Mouse (Mus musculus) MEL (cell line): Measurements from ENCODE around the gene Kctd2. TPM values are rescaled to one million over a fixed set of nuclear protein-coding genes. Genes with fewer than 3 reads are reported as not detected.

ENCODE experiments used
- DNase-seq: peaks from one replicate; pipeline ENCODE4 v3.0.0; 2011; ENCODE audit warnings: low read depth, low spot score
- H3K27ac ChIP-seq: 2 replicates; pipeline ENCODE4 v1.5.1; 2012; ENCODE audit warnings: low read depth, mild to moderate bottlenecking, control low read depth, low read length, moderate library complexity; ENCODE audit not compliant: control insufficient read depth
- H3K27me3 ChIP-seq, 2 experiments: fragments of 150-350 bp in 1 of 2; sonication (generic) in 1 of 2; 2 replicates each; pipeline ENCODE4 v1.6.1; 2012; ENCODE audit warnings: low read length in 2 of 2, mild to moderate bottlenecking in 2 of 2, improper control_type of control experiment in 1 of 2, moderate library complexity in 1 of 2; ENCODE audit not compliant: insufficient read depth in 2 of 2, control insufficient read depth in 1 of 2
- H3K36me3 ChIP-seq, 2 experiments: 2 replicates each; pipeline ENCODE4 v1.6.1; 2012 to 2014; ENCODE audit warnings: low read length in 2 of 2, improper control_type of control experiment in 1 of 2, inconsistent platforms in 1 of 2, mild to moderate bottlenecking in 1 of 2; ENCODE audit not compliant: insufficient read depth in 2 of 2, control insufficient read depth in 1 of 2
- H3K4me1 ChIP-seq, 2 experiments: fragments of 150-350 bp in 1 of 2; sonication (generic) in 1 of 2; 2 replicates each; pipeline ENCODE4 v1.6.1; 2012; ENCODE audit warnings: low read length in 2 of 2, improper control_type of control experiment in 1 of 2, mild to moderate bottlenecking in 1 of 2; ENCODE audit not compliant: insufficient read depth in 2 of 2, control insufficient read depth in 1 of 2
- H3K4me3 ChIP-seq, 2 experiments: fragments of 150-350 bp in 1 of 2; sonication (generic) in 1 of 2; 2 replicates each; pipeline ENCODE4 v1.5.1; 2012; ENCODE audit warnings: low read depth in 2 of 2, low read length in 2 of 2, mild to moderate bottlenecking in 2 of 2, moderate library complexity in 2 of 2, control low read depth in 1 of 2, improper control_type of control experiment in 1 of 2; ENCODE audit not compliant: control insufficient read depth in 1 of 2, insufficient read depth in 1 of 2
- H3K79me2 ChIP-seq: 2 replicates; pipeline ENCODE4 v1.6.1; 2012; ENCODE audit warnings: mild to moderate bottlenecking, low read length, moderate library complexity; ENCODE audit not compliant: control insufficient read depth, poor library complexity, insufficient read depth
- H3K9ac ChIP-seq: 2 replicates; pipeline ENCODE4 v1.6.1; 2012; ENCODE audit warnings: low read depth, mild to moderate bottlenecking, control low read depth, low read length, moderate library complexity; ENCODE audit not compliant: control insufficient read depth, poor library complexity, severe bottlenecking
- H3K9me3 ChIP-seq: fragments of 150-350 bp; sonication (generic); replicated peaks from 2 replicates; pipeline ENCODE4 v1.6.1; 2012; ENCODE audit warnings: mild to moderate bottlenecking, low read length, improper control_type of control experiment, moderate library complexity; ENCODE audit not compliant: insufficient read depth
- BHLHE40 ChIP-seq: IDR thresholded peaks from 2 replicates; pipeline ENCODE4 v1.6.1; 2012; ENCODE audit warnings: low read depth, mild to moderate bottlenecking, inconsistent platforms, low read length, improper control_type of control experiment, borderline replicate concordance
- CHD1 ChIP-seq: IDR thresholded peaks from 2 replicates; pipeline ENCODE4 v1.6.1; 2012; ENCODE audit warnings: low read depth, mild to moderate bottlenecking, inconsistent platforms, low read length, improper control_type of control experiment
- CHD2 ChIP-seq: IDR thresholded peaks from 2 replicates; pipeline ENCODE4 v1.6.1; 2011; ENCODE audit warnings: low read length, improper control_type of control experiment
- CTCF ChIP-seq, 3 experiments: IDR thresholded peaks in 2 of 3; conservative IDR thresholded peaks in 1 of 3; 2 replicates each; pipeline ENCODE4 v1.5.1; 2011 to 2012; ENCODE audit warnings: low read length in 3 of 3, low read depth in 2 of 3, mild to moderate bottlenecking in 2 of 3, improper control_type of control experiment in 1 of 3, inconsistent platforms in 1 of 3, mixed read lengths in 1 of 3, moderate library complexity in 1 of 3; ENCODE audit not compliant: control insufficient read depth in 1 of 3, insufficient read depth in 1 of 3, poor library complexity in 1 of 3, severe bottlenecking in 1 of 3
- ELF1 ChIP-seq: IDR thresholded peaks from 2 replicates; pipeline ENCODE4 v1.6.1; 2014; ENCODE audit warnings: low read depth, mild to moderate bottlenecking, inconsistent platforms, low read length, improper control_type of control experiment, moderate library complexity
- ETS1 ChIP-seq: IDR thresholded peaks from 2 replicates; pipeline ENCODE4 v1.6.1; 2012; ENCODE audit warnings: low read depth, mild to moderate bottlenecking, inconsistent platforms, low read length, improper control_type of control experiment, moderate library complexity
- GABPA ChIP-seq: IDR thresholded peaks from 2 replicates; pipeline ENCODE4 v1.6.1; 2012; ENCODE audit warnings: low read depth, mild to moderate bottlenecking, inconsistent platforms, low read length, improper control_type of control experiment, moderate library complexity
- KAT2A ChIP-seq: conservative IDR thresholded peaks from 2 replicates; pipeline ENCODE4 v1.6.1; 2012; ENCODE audit warnings: low read depth, low read length, improper control_type of control experiment, inconsistent platforms
- MAZ ChIP-seq: IDR thresholded peaks from 2 replicates; pipeline ENCODE4 v1.6.1; 2012; ENCODE audit warnings: low read depth, mild to moderate bottlenecking, inconsistent platforms, low read length, improper control_type of control experiment
- MEF2A ChIP-seq: IDR thresholded peaks from 2 replicates; pipeline ENCODE4 v1.6.1; 2014; ENCODE audit warnings: low read depth, mild to moderate bottlenecking, inconsistent platforms, low read length, improper control_type of control experiment; ENCODE audit not compliant: poor library complexity, insufficient replicate concordance, severe bottlenecking; ENCODE audit errors: extremely low read depth
- MYB ChIP-seq: IDR thresholded peaks from 2 replicates; pipeline ENCODE4 v1.6.1; 2011; ENCODE audit warnings: mild to moderate bottlenecking, low read depth, low read length, improper control_type of control experiment
- MYC ChIP-seq: IDR thresholded peaks from 2 replicates; pipeline ENCODE4 v1.6.1; 2011; ENCODE audit warnings: low read depth, mild to moderate bottlenecking, low read length, improper control_type of control experiment, moderate library complexity
- NRF1 ChIP-seq: IDR thresholded peaks from 2 replicates; pipeline ENCODE4 v1.6.1; 2014; ENCODE audit warnings: low read depth, mild to moderate bottlenecking, inconsistent platforms, low read length, improper control_type of control experiment, moderate library complexity; ENCODE audit not compliant: poor library complexity, insufficient read depth, severe bottlenecking
- POLR2AphosphoS2 ChIP-seq: IDR thresholded peaks from 2 replicates; pipeline ENCODE4 v1.6.1; 2011; ENCODE audit warnings: low read length, improper control_type of control experiment
- POLR2AphosphoS5 ChIP-seq: IDR thresholded peaks from 2 replicates; pipeline ENCODE4 v1.6.1; 2012; ENCODE audit warnings: low read depth, borderline replicate concordance, mild to moderate bottlenecking, inconsistent platforms, low read length, moderate library complexity, mixed read lengths
- SIN3A ChIP-seq: IDR thresholded peaks from 2 replicates; pipeline ENCODE4 v1.6.1; 2012; ENCODE audit warnings: low read length, improper control_type of control experiment, inconsistent platforms
- SMC3 ChIP-seq: IDR thresholded peaks from 2 replicates; pipeline ENCODE4 v1.6.1; 2011; ENCODE audit warnings: low read depth, low read length, improper control_type of control experiment
- TAL1 ChIP-seq: IDR thresholded peaks from 2 replicates; pipeline ENCODE4 v1.6.1; 2012; ENCODE audit warnings: mild to moderate bottlenecking, inconsistent platforms, low read length, moderate library complexity, mixed read lengths
- USF1 ChIP-seq: IDR thresholded peaks from 2 replicates; pipeline ENCODE4 v1.6.1; 2014; ENCODE audit warnings: low read depth, mild to moderate bottlenecking, inconsistent platforms, low read length, improper control_type of control experiment, moderate library complexity
- ZMIZ1 ChIP-seq: IDR thresholded peaks from 2 replicates; pipeline ENCODE4 v1.6.1; 2012; ENCODE audit warnings: low read depth, mild to moderate bottlenecking, inconsistent platforms, low read length, improper control_type of control experiment, moderate library complexity
- ZNF384 ChIP-seq: IDR thresholded peaks from 2 replicates; pipeline ENCODE4 v1.6.1; 2012; ENCODE audit warnings: low read depth, mild to moderate bottlenecking, inconsistent platforms, low read length, improper control_type of control experiment
- polyA plus RNA-seq, 2 experiments: library from polyadenylated mRNA; stranded (reverse) in 1 of 2; unstranded in 1 of 2; fragments of >175 nt in 1 of 2; fragments of >200 nt in 1 of 2; gene quantifications; 2 replicates each; pipeline versions ENCODE4 v1.2.1 to v1.2.4; 2012; ENCODE audit warnings: low replicate concordance in 2 of 2, low read depth in 1 of 2; ENCODE audit not compliant: insufficient read length in 2 of 2, insufficient read depth in 1 of 2, missing spikeins in 1 of 2
- total RNA-seq: library from RNA; depleted of rRNA; stranded (reverse); fragments of 300-350 nt; gene quantifications from 2 replicates; pipeline ENCODE4 v1.2.3, GENCODE M21; 2012

The Kctd2 gene
- total and polyA plus RNA-seq, 3 experiments = 13.2 to 20.6 TPM; not detected in 1

- no peaks in the 10 kb centered on the region for H3K79me2 ChIP-seq
- no peaks in the 10 kb centered on the region for H3K27me3 ChIP-seq
- H3K9ac ChIP-seq = no peak overlapping the region
- TF ChIP-seq ZMIZ1 (no peak), MAZ (no peak), CTCF (IDR thresholded peaks at IDR 0.05 in 2 of 3, conservative IDR thresholded peaks at IDR 0.05 in 1 of 3; ENCODE audit: control insufficient read depth in 1 of 3, insufficient read depth in 1 of 3, low read depth in 2 of 3, low read length in 3 of 3, poor library complexity in 1 of 3, severe bottlenecking in 1 of 3) (peak; percentile 27 to 32 (median 31); a peak in 4 of 6 replicates), ETS1 (no peak), MEF2A (no peak), SMC3 (peak; percentile 15; the same call in 1 of the 2 replicates), MYC (no peak), POLR2AphosphoS5 (no peak), SIN3A (no peak), KAT2A (no peak), TAL1 (no peak), USF1 (no peak)
- TF ChIP-seq, all 39 proteins: peak for 2
- Histone ChIP-seq H3K4me1 (peaks cover 3 to 20% of the 10 kb centered on the region in 2 experiments), H3K36me3 (peaks cover 0 to 3% of the 10 kb centered on the region in 2 experiments; a peak in 1 of 4 replicates), H3K4me3 (no peak overlapping the region), H3K9me3 (no peaks in the 10 kb centered on the region), H3K27ac (no peak overlapping the region)
- no peak for DNase-seq
These were observed 35.7 kb downstream of the Kctd2 start for GRCm38 (mm10) chr11:115455619-115456018.

- no peak overlapping the region for H3K9ac ChIP-seq
- H3K4me3 ChIP-seq = no peak overlapping the region
These were observed 36.3 kb downstream of the Kctd2 start for GRCm38 (mm10) chr11:115456182-115456581.

More at GRCm38 (mm10) chr11:115456182-115456581, 36.3 kb downstream of the Kctd2 start:
- no peaks in the 10 kb centered on the region for H3K27me3 ChIP-seq
- no peak for DNase-seq
- H3K79me2 ChIP-seq = no peaks in the 10 kb centered on the region
- H3K27ac ChIP-seq = no peak overlapping the region
- H3K4me1 ChIP-seq = peaks cover 3 to 20% of the 10 kb centered on the region in 2 experiments
- peaks cover 0 to 3% of the 10 kb centered on the region in 2 experiments; a peak in 1 of 4 replicates for H3K36me3 ChIP-seq
- no peaks in the 10 kb centered on the region for H3K9me3 ChIP-seq
- TF ChIP-seq GABPA = no peak
- TF ChIP-seq CHD1 = no peak
- TF ChIP-seq ZNF384 = no peak
- TF ChIP-seq SIN3A = no peak
- TF ChIP-seq USF1 = no peak
- no peak for TF ChIP-seq MEF2A
- no peak for TF ChIP-seq BHLHE40
- TF ChIP-seq ETS1 = no peak
- no peak for TF ChIP-seq POLR2AphosphoS2
- no peak for TF ChIP-seq NRF1
- no peak for TF ChIP-seq ELF1
- no peak for TF ChIP-seq MAZ
- TF ChIP-seq MYB = no peak
- TF ChIP-seq CHD2 = no peak
- no peak for TF ChIP-seq KAT2A
- TF ChIP-seq ZMIZ1 = no peak
- TF ChIP-seq, all 39 proteins: peak for 0
